Mouse (Mus musculus): ENCODE measurements at regions not wholly inside any gene's neighbourhood (a gene's known extent, or its start where the extent isn't known, plus 50 kb on each side); places are given as distances from the start of the nearest gene placed in this dataset.

DNA sequence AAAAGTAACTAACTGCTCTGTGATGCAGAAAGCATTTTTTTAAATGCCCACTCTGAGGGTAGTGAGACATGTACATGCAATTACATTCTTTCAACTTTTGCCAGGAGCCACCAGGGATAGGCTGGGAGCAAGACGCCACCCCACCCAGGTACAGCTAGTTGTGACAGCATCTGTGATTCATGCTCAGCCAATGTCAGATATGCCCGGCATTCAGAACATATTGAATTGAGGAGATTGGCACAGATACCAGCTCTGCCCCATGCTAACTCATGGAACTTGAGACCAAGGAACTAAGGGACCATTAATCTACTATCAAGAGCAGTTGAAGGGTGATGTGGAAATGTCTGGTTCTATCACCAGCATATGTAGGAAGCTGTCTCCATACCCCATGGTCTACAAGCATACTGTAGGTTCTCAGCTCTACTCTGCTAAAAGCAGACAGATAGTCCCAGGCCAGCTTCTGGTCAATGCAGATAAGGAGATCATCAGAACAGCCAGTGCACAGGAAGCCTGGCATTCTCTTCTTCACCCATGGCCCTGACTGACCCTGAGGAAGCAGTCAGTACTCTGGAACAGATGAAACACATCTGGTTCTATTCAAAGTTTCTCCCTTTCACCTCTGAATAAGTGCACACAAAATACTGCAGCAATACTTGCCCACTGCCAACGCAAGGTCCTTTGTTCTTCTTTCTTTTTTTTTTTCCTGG is 127.4 kb downstream of the Adamts15 start:
- H3K4me2 ChIP-seq (ENCODE audit: low read length) = no peak overlapping the region
- no peak overlapping the region for H3K4me3 ChIP-seq (ENCODE audit: low read depth, low read length)
- no peak overlapping the region for H3K27ac ChIP-seq (ENCODE audit: low read length)
- ATAC-seq = no peak
- no peak overlapping the region for H3K9ac ChIP-seq (ENCODE audit: low read depth, low read length)
- H3K36me3 ChIP-seq (ENCODE audit: control insufficient read depth, insufficient read depth, low read length) = no peaks in the 10 kb centered on the region
- no peaks in the 10 kb centered on the region for H3K9me3 ChIP-seq (replicated peaks; ENCODE audit: control insufficient read depth, low read length, poor library complexity, severe bottlenecking)
- H3K27me3 ChIP-seq (ENCODE audit: control insufficient read depth, insufficient read depth, low read depth, low read length) = no peaks in the 10 kb centered on the region
- WGBS = 91% methylated on average over 3 of the region's 3 CpGs
- no peaks in the 10 kb centered on the region for H3K4me1 ChIP-seq (ENCODE audit: control insufficient read depth, insufficient read depth, low read length)

DNA sequence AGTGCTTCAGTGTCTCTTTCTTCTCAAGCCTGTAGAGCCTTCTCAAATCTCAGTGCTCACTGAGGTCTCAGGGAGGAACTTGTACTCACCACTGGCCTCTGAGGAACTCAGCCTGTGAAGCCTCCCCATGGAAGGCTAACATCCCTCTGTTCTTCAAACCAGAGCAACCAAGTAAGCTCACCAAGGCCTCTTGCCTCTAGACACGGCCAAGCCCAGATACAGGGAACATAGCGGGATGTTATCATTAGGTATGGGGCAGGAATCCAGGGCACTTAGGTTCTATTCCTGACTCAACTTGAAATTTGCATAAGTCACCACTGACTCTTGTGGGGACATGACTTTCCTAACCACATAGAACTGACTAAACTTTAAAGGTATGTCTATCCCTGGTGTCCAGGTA is 141.0 kb downstream of the Adamts15 start:
- Histone ChIP-seq H3K27ac (ENCODE audit: low read length) (no peak overlapping the region), H3K27me3 (ENCODE audit: control insufficient read depth, insufficient read depth, low read depth, low read length) (no peaks in the 10 kb centered on the region), H3K9ac (ENCODE audit: low read depth, low read length) (no peak overlapping the region), H3K36me3 (ENCODE audit: control insufficient read depth, insufficient read depth, low read length) (no peaks in the 10 kb centered on the region), H3K9me3 (replicated peaks; ENCODE audit: control insufficient read depth, low read length, poor library complexity, severe bottlenecking) (no peaks in the 10 kb centered on the region), H3K4me3 (ENCODE audit: low read depth, low read length) (no peak overlapping the region), H3K4me1 (ENCODE audit: control insufficient read depth, insufficient read depth, low read length) (no peaks in the 10 kb centered on the region), H3K4me2 (ENCODE audit: low read length) (no peak overlapping the region)
- WGBS = 86% methylated on average over 2 of the region's 2 CpGs
- ATAC-seq = no peak

DNA sequence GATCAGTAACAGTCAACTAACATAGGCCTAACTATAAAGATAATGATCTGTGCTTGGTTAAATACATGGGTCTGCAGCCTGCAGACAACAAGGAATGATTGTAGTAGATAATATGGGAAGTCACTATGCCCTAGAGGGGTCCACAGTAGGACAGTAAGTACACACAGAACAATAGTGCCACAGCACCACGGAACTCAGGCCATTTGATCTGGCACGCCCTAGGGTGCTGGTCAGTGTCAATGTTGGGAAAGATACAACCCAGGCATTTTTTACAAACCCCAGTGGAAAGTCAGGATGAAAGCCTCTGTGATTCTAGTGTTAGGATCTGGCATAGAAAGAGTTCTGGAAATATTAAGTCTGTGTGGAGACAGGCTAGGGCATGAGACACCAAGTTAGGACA is 144.4 kb downstream of the Adamts15 start:
- ATAC-seq = no peak
- no peak overlapping the region for H3K27ac ChIP-seq (ENCODE audit: low read length)
- 0 out of 2 replicates have a peak, but pooled peaks cover 4% of the 10 kb centered on the region for H3K9me3 ChIP-seq (replicated peaks; ENCODE audit: control insufficient read depth, low read length, poor library complexity, severe bottlenecking)
- H3K36me3 ChIP-seq (ENCODE audit: control insufficient read depth, insufficient read depth, low read length) = no peaks in the 10 kb centered on the region
- WGBS = 93% methylated on average over 2 of the region's 2 CpGs
- no peak overlapping the region for H3K9ac ChIP-seq (ENCODE audit: low read depth, low read length)
- no peaks in the 10 kb centered on the region for H3K4me1 ChIP-seq (ENCODE audit: control insufficient read depth, insufficient read depth, low read length)
- H3K4me3 ChIP-seq (ENCODE audit: low read depth, low read length) = no peak overlapping the region
- no peaks in the 10 kb centered on the region for H3K27me3 ChIP-seq (ENCODE audit: control insufficient read depth, insufficient read depth, low read depth, low read length)
- H3K4me2 ChIP-seq (ENCODE audit: low read length) = no peak overlapping the region

DNA sequence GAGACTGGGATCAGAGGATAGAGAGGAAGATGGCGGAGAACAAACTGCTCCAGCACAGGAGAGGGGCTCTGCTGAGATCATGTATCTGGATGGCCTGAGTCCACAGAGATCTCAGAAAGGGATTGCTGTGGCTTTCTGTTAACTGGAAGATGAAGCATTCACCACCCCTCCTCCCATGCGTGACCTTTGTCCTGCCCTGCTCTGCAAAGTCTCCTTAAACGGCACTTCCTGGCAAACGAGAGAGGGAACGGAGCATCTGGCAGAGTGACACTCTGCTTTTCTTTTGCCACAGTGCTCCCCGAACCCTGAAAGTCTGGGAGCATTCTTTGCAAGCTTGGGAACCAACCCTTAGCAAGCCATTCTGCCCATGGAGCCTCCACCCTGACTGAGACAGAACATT is 147.1 kb downstream of the Adamts15 start:
- Histone ChIP-seq H3K4me1 (ENCODE audit: control insufficient read depth, insufficient read depth, low read length) (no peaks in the 10 kb centered on the region), H3K4me3 (ENCODE audit: low read depth, low read length) (no peak overlapping the region), H3K9me3 (replicated peaks; ENCODE audit: control insufficient read depth, low read length, poor library complexity, severe bottlenecking) (0 out of 2 replicates have a peak, but pooled peaks cover 4% of the 10 kb centered on the region), H3K4me2 (ENCODE audit: low read length) (no peak overlapping the region), H3K27ac (ENCODE audit: low read length) (no peak overlapping the region), H3K36me3 (ENCODE audit: control insufficient read depth, insufficient read depth, low read length) (no peaks in the 10 kb centered on the region), H3K9ac (ENCODE audit: low read depth, low read length) (no peak overlapping the region), H3K27me3 (ENCODE audit: control insufficient read depth, insufficient read depth, low read depth, low read length) (no peaks in the 10 kb centered on the region)
- no peak for ATAC-seq
- 67% methylated on average over 6 of the region's 6 CpGs for WGBS

DNA sequence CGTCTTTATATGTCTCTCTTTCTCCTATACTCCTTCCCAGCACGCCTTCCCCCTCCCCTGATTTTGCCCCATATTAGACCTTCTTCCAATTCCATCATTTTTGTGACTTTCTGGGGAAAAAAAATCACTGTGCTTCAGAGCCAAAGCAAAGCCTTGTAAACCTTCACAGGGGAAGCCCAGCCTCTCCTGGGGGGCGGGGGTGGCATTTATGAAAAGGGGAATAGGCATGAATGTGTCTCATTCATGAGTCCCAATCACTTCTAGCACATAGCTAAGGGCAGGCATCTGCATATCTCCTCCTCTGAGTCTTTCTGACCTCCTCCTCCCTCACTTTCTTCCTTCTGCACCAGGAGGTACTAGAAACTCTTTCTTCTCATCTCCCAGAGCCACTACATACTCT is 149.8 kb downstream of the Adamts15 start:
- no peak for ATAC-seq
- Histone ChIP-seq H3K4me1 (ENCODE audit: control insufficient read depth, insufficient read depth, low read length) (no peaks in the 10 kb centered on the region), H3K9me3 (replicated peaks; ENCODE audit: control insufficient read depth, low read length, poor library complexity, severe bottlenecking) (0 out of 2 replicates have a peak, but pooled peaks cover 4% of the 10 kb centered on the region), H3K27me3 (ENCODE audit: control insufficient read depth, insufficient read depth, low read depth, low read length) (no peaks in the 10 kb centered on the region), H3K36me3 (ENCODE audit: control insufficient read depth, insufficient read depth, low read length) (no peaks in the 10 kb centered on the region), H3K27ac (ENCODE audit: low read length) (no peak overlapping the region), H3K4me3 (ENCODE audit: low read depth, low read length) (no peak overlapping the region), H3K9ac (ENCODE audit: low read depth, low read length) (no peak overlapping the region), H3K4me2 (ENCODE audit: low read length) (no peak overlapping the region)
- WGBS = 74% methylated on average over 3 of the region's 3 CpGs

DNA sequence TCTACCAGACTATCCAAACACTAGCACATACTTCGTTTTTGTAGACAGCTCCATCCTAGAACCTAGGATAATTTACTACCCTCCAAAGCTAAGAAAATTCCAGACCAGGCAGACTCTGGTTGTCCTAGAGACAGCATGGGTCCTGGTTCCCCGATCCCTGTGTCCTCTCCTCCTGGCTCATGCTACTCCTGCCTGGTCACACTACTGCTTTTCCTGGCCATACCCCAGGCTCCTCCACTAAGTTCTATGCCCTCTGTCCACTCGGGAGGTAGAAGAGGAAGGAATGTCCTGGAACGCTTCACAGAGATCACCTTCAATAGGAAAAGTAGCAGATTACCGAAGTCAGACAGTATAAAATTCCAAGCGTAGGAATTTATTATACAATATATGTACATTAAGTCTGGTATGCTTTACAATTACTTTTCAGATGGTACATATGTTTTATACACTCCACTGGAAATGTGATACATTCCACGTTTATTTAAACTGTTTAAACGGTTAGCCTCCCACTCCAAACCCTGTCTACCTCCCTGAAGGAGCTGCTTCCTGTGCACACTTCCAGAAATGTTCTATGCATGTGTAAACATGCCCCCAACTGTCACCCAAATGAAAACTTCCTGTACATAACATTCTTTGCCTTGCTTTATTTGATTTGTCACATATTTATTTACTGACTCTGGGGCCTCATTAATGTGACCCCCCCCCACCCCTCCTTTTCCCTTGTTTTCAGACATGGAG is 151.6 kb downstream of the Adamts15 start:
- ATAC-seq = no peak

DNA sequence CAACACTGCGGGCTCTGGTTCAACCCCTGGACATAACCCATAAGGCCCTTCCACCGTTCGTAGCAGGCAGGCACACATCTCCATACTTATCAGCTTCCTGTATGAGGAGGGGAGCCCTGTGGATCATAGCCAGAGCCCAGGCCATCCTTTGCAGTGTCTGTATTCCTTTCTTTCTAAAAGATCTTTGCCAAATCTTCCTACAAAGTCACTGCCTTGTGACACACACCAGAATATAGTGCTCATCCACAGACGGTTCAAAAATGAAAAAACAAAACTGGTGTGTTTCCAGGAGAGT is 152.9 kb downstream of the Adamts15 start:
- no peak overlapping the region for H3K9ac ChIP-seq (ENCODE audit: low read depth, low read length)
- no peak overlapping the region for H3K27ac ChIP-seq (ENCODE audit: low read length)
- H3K4me1 ChIP-seq (ENCODE audit: control insufficient read depth, insufficient read depth, low read length) = no peaks in the 10 kb centered on the region
- H3K9me3 ChIP-seq (replicated peaks; ENCODE audit: control insufficient read depth, low read length, poor library complexity, severe bottlenecking) = 0 out of 2 replicates have a peak, but pooled peaks cover 4% of the 10 kb centered on the region
- H3K27me3 ChIP-seq (ENCODE audit: control insufficient read depth, insufficient read depth, low read depth, low read length) = no peaks in the 10 kb centered on the region
- H3K4me2 ChIP-seq (ENCODE audit: low read length) = no peak overlapping the region
- ATAC-seq = no peak
- WGBS = 88% methylated on average over 4 of the region's 4 CpGs
- no peaks in the 10 kb centered on the region for H3K36me3 ChIP-seq (ENCODE audit: control insufficient read depth, insufficient read depth, low read length)
- no peak overlapping the region for H3K4me3 ChIP-seq (ENCODE audit: low read depth, low read length)

More for the DNA sequence above, 151.6 kb downstream of the Adamts15 start:
- Histone ChIP-seq H3K36me3 (ENCODE audit: control insufficient read depth, insufficient read depth, low read length) (no peaks in the 10 kb centered on the region), H3K4me3 (ENCODE audit: low read depth, low read length) (no peak overlapping the region), H3K4me1 (ENCODE audit: control insufficient read depth, insufficient read depth, low read length) (no peaks in the 10 kb centered on the region), H3K9ac (ENCODE audit: low read depth, low read length) (no peak overlapping the region), H3K27ac (ENCODE audit: low read length) (no peak overlapping the region), H3K9me3 (replicated peaks; ENCODE audit: control insufficient read depth, low read length, poor library complexity, severe bottlenecking) (0 out of 2 replicates have a peak, but pooled peaks cover 4% of the 10 kb centered on the region), H3K27me3 (ENCODE audit: control insufficient read depth, insufficient read depth, low read depth, low read length) (no peaks in the 10 kb centered on the region), H3K4me2 (ENCODE audit: low read length) (no peak overlapping the region)
- WGBS = 84% methylated on average over 8 of the region's 8 CpGs

DNA sequence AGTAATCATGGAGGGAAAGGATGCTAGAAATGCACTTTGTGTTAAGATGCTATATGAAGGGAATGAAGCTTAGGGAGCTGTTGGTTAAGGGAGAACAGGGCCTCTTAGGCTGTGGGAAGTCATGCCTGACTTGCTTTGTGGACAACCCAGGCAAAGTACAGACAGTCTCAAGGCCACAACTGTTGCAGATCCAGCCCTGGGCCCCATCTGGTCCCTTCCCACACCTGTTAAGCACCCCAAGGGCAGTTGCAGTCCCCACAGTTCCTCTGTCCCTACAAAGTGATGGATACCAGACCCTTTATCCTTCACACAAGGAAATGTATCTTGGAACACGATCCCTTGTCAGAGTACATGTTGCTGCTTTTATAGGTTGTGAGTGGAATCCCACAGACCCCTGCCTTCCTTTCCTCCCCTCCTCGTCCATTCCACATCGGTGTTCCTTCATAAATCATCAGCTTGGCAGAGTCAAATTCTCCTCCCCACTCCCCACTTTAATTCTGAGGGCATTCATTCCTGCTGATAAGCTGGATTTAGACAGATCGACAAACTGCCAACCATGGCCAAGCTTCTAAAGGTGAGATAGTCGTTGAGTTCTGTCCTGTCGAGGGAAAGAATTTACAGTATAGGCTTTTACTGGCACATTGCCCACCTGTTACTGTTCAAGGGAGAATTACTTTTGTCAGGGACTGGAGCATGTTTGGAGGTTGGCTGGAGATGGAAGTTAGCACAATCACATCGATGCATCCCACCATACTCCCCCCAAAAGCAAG is 153.4 kb downstream of the Adamts15 start:
- H3K9ac ChIP-seq (ENCODE audit: low read depth, low read length) = no peak overlapping the region
- H3K4me1 ChIP-seq (ENCODE audit: control insufficient read depth, insufficient read depth, low read length) = no peaks in the 10 kb centered on the region
- 85% methylated on average over 7 of the region's 7 CpGs for WGBS
- no peak overlapping the region for H3K4me3 ChIP-seq (ENCODE audit: low read depth, low read length)
- H3K4me2 ChIP-seq (ENCODE audit: low read length) = no peak overlapping the region
- ATAC-seq = no peak
- no peak overlapping the region for H3K27ac ChIP-seq (ENCODE audit: low read length)
- H3K27me3 ChIP-seq (ENCODE audit: control insufficient read depth, insufficient read depth, low read depth, low read length) = no peaks in the 10 kb centered on the region
- H3K36me3 ChIP-seq (ENCODE audit: control insufficient read depth, insufficient read depth, low read length) = no peaks in the 10 kb centered on the region
- H3K9me3 ChIP-seq (replicated peaks; ENCODE audit: control insufficient read depth, low read length, poor library complexity, severe bottlenecking) = 0 out of 2 replicates have a peak, but pooled peaks cover 4% of the 10 kb centered on the region

DNA sequence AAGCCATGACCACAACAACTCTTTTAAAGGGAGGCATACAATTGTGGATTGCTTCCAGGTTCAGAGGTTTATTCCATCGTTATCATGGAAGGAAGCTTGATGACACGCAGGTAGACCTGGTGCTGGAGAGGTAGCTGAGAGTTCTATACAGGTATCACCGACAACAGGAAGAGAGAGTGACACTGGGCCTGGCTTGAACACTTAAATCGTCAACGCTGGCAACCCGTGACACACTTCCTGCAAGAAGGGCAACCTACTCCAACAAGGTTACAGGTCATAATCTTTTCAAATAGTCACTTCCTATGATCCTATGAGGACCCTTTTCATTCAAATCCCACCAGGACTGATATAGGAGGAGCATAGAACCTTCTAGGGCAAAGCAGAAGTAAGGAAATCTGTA is 155.6 kb downstream of the Adamts15 start:
- 97% methylated on average over 6 of the region's 6 CpGs for WGBS
- no peak for ATAC-seq
- no peak overlapping the region for H3K4me2 ChIP-seq (ENCODE audit: low read length)

More for the DNA sequence above, 155.6 kb downstream of the Adamts15 start:
- H3K9ac ChIP-seq (ENCODE audit: low read depth, low read length) = no peak overlapping the region
- H3K9me3 ChIP-seq (replicated peaks; ENCODE audit: control insufficient read depth, low read length, poor library complexity, severe bottlenecking) = no peaks in the 10 kb centered on the region
- H3K36me3 ChIP-seq (ENCODE audit: control insufficient read depth, insufficient read depth, low read length) = no peaks in the 10 kb centered on the region
- H3K27me3 ChIP-seq (ENCODE audit: control insufficient read depth, insufficient read depth, low read depth, low read length) = no peaks in the 10 kb centered on the region
- H3K27ac ChIP-seq (ENCODE audit: low read length) = no peak overlapping the region
- H3K4me1 ChIP-seq (ENCODE audit: control insufficient read depth, insufficient read depth, low read length) = no peaks in the 10 kb centered on the region
- H3K4me3 ChIP-seq (ENCODE audit: low read depth, low read length) = no peak overlapping the region
